Mouse (Mus musculus) G1E (cell line): ENCODE measurements around the gene Cited1.

Source experiments
- CTCF ChIP-seq: IDR thresholded peaks from 2 replicates; pipeline ENCODE4 v1.5.1; 2012; ENCODE audit warnings: low read depth, low read length, inconsistent platforms, mixed read lengths
- POLR2AphosphoS5 ChIP-seq: IDR thresholded peaks from 2 replicates; pipeline ENCODE4 v1.6.1; 2012; ENCODE audit warnings: low read depth, low read length, inconsistent platforms; ENCODE audit not compliant: insufficient replicate concordance

- TF ChIP-seq CTCF (no peak), POLR2AphosphoS5 (no peak)
These were observed 7.8 kb upstream of the Cited1 start for GRCm38 (mm10) chrX:102259772-102260171.
